Mouse (Mus musculus): ENCODE measurements around the gene Nsun3. TPM values are rescaled to one million over a fixed set of nuclear protein-coding genes. Genes with fewer than 3 reads are reported as not detected.

Gene Nsun3
- total RNA-seq (2017): 16.6 and 19.5 TPM in 2 replicates

- ATAC-seq (replicated peaks in 1 of 2; ENCODE audit: insufficient read depth in 1 of 2, low FRiP score in 2 of 2, low TSS enrichment in 1 of 2, low read depth in 1 of 2, poor library complexity in 2 of 2, severe bottlenecking in 2 of 2): peak; percentile 93
Measured at GRCm38 (mm10) chr16:62786621-62787331, at the start of gene Nsun3. Gene Nsun3, minus strand, starts transcription at chr16:62786818.

- ATAC-seq (replicated peaks in 1 of 2; ENCODE audit: insufficient read depth in 1 of 2, low FRiP score in 2 of 2, low TSS enrichment in 1 of 2, low read depth in 1 of 2, poor library complexity in 2 of 2, severe bottlenecking in 2 of 2): peak; percentile 25 to 47; a peak in 1 of 4 replicates
Measured at GRCm38 (mm10) chr16:62834016-62834735, 47.6 kb upstream of the Nsun3 start.

GRCm38 (mm10) chr16:62832481-62832880, 45.9 kb upstream of the Nsun3 start:
- peak; percentile 93 to 96 for ATAC-seq (replicated peaks in 1 of 2; ENCODE audit: insufficient read depth in 1 of 2, low FRiP score in 2 of 2, low TSS enrichment in 1 of 2, low read depth in 1 of 2, poor library complexity in 2 of 2, severe bottlenecking in 2 of 2)

DNA sequence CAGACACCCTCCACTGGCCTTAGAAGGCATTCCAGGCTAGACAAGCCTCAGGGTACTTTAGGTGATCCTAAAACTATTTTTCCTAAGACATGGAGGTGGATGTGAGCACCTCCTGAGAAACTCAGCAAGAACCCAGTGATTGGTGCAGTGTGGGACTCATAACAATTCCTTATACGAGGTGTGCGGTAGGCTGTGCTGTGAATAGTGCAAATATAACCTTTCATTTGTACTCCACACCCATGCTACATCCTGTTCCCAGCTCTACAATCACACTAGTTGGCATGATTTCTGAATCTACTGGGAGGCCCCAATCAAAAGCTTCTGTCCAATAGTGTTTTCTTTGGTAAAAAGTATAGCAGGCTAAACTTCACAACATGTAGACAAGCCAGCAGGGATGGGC, 45.4 kb upstream of the Nsun3 start:
- no peak for ATAC-seq (replicated peaks in 1 of 2; ENCODE audit: insufficient read depth in 1 of 2, low FRiP score in 2 of 2, low TSS enrichment in 1 of 2, low read depth in 1 of 2, poor library complexity in 2 of 2, severe bottlenecking in 2 of 2)

GRCm38 (mm10) chr16:62826156-62827001, 39.8 kb upstream of the Nsun3 start:
- peak; percentile 85 to 90 for ATAC-seq (replicated peaks in 1 of 2; ENCODE audit: insufficient read depth in 1 of 2, low FRiP score in 2 of 2, low TSS enrichment in 1 of 2, low read depth in 1 of 2, poor library complexity in 2 of 2, severe bottlenecking in 2 of 2)

DNA sequence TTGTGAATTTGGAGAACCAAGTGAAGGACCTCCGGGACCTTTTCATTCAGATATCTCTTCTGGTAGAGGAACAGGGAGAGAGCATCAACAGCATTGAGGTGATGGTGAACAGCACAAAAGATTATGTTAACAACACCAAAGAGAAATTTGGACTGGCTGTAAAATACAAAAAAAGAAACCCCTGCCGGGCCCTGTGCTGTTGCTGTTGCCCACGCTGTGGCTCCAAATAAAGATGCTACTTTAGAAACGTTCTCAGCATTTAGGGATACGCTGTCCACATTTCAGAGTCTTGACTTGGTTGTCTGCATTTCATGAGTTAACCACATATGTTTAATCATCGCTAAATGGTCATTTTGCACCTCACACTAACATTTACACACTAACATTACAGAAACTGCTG, 35.9 kb upstream of the Nsun3 start:
- no peak for ATAC-seq (replicated peaks in 1 of 2; ENCODE audit: insufficient read depth in 1 of 2, low FRiP score in 2 of 2, low TSS enrichment in 1 of 2, low read depth in 1 of 2, poor library complexity in 2 of 2, severe bottlenecking in 2 of 2)

- ATAC-seq (replicated peaks in 1 of 2; ENCODE audit: insufficient read depth in 1 of 2, low FRiP score in 2 of 2, low TSS enrichment in 1 of 2, low read depth in 1 of 2, poor library complexity in 2 of 2, severe bottlenecking in 2 of 2): peak in 1 of 2 experiments; percentile 29; a peak in 1 of 4 replicates
Measured at GRCm38 (mm10) chr16:62814491-62814890, 27.9 kb upstream of the Nsun3 start, which contains the start of gene Stx19. Gene Stx19, plus strand, starts transcription at chr16:62814676.

- ATAC-seq (replicated peaks in 1 of 2; ENCODE audit: insufficient read depth in 1 of 2, low FRiP score in 2 of 2, low TSS enrichment in 1 of 2, low read depth in 1 of 2, poor library complexity in 2 of 2, severe bottlenecking in 2 of 2): no peak
Measured at GRCm38 (mm10) chr16:62813790-62814189, 27.2 kb upstream of the Nsun3 start.

DNA sequence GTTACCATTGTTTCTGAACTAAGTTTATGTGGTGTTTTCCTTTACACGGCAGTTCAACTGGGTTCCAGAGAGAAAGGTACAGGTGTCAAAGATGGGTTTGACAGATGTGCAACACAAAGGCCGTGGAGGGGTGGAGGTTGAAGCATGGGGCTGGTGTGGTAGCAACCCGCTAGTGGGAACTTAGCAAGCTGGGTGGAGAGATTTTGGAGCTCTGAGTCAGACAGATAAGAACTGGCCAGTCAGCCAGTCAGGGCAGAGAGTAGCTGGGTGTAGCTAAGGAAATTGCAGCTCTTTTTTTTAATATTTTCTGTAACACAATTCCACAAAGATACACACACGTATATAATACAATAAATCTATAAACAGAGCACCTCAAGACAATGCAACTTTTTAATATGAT, 24.2 kb upstream of the Nsun3 start:
- no peak for ATAC-seq (replicated peaks in 1 of 2; ENCODE audit: insufficient read depth in 1 of 2, low FRiP score in 2 of 2, low TSS enrichment in 1 of 2, low read depth in 1 of 2, poor library complexity in 2 of 2, severe bottlenecking in 2 of 2)

- ATAC-seq (replicated peaks in 1 of 2; ENCODE audit: insufficient read depth in 1 of 2, low FRiP score in 2 of 2, low TSS enrichment in 1 of 2, low read depth in 1 of 2, poor library complexity in 2 of 2, severe bottlenecking in 2 of 2): peak; percentile 75 to 77
Measured at GRCm38 (mm10) chr16:62807249-62807979, 20.8 kb upstream of the Nsun3 start.

- no peak for ATAC-seq (replicated peaks in 1 of 2; ENCODE audit: insufficient read depth in 1 of 2, low FRiP score in 2 of 2, low TSS enrichment in 1 of 2, low read depth in 1 of 2, poor library complexity in 2 of 2, severe bottlenecking in 2 of 2)
Measured at GRCm38 (mm10) chr16:62804621-62805020, 18.0 kb upstream of the Nsun3 start.

DNA sequence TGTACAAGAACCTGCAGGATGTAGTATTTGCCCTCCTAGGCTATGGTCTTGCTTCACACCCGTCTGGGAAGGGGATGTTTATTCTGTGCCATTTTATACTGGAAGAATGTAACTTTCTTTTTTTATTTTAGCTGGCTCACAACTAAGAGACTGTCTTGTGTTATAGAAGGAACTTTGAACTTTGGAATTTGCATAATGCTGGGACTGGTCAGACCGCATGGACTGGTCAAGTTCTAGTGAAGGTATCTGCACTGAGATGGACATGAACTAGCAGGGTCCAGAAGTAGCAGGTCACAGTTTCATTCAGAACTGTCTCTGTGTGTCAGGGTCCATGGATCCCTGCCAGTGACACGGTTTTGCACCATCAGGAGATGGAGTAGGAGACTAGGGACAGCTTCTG, 13.2 kb upstream of the Nsun3 start:
- ATAC-seq (replicated peaks in 1 of 2; ENCODE audit: insufficient read depth in 1 of 2, low FRiP score in 2 of 2, low TSS enrichment in 1 of 2, low read depth in 1 of 2, poor library complexity in 2 of 2, severe bottlenecking in 2 of 2): no peak

GRCm38 (mm10) chr16:62799426-62799825, 12.8 kb upstream of the Nsun3 start:
- ATAC-seq (replicated peaks in 1 of 2; ENCODE audit: insufficient read depth in 1 of 2, low FRiP score in 2 of 2, low TSS enrichment in 1 of 2, low read depth in 1 of 2, poor library complexity in 2 of 2, severe bottlenecking in 2 of 2): no peak

DNA sequence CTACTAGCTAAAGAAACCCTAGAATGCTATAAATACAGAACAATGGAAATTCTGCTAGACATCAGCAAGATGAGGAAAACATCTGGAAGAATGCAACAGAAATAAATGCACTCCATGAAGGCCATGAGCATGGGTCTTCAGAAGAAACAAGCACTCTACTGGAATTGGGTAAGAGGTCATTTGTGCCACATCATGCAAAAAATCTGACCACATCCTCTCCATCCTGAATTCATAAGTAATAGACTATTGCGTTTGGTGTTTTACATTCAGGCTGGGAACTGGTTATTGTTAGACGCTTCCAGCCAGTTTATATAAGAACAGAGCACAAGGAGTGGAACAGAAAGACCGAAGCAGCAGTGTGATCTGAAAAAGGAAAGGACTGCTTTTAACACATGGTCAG, 12.2 kb upstream of the Nsun3 start:
- no peak for ATAC-seq (replicated peaks in 1 of 2; ENCODE audit: insufficient read depth in 1 of 2, low FRiP score in 2 of 2, low TSS enrichment in 1 of 2, low read depth in 1 of 2, poor library complexity in 2 of 2, severe bottlenecking in 2 of 2)

GRCm38 (mm10) chr16:62796608-62797007, 10.0 kb upstream of the Nsun3 start:
- no peak for ATAC-seq (replicated peaks in 1 of 2; ENCODE audit: insufficient read depth in 1 of 2, low FRiP score in 2 of 2, low TSS enrichment in 1 of 2, low read depth in 1 of 2, poor library complexity in 2 of 2, severe bottlenecking in 2 of 2)

- ATAC-seq (replicated peaks in 1 of 2; ENCODE audit: insufficient read depth in 1 of 2, low FRiP score in 2 of 2, low TSS enrichment in 1 of 2, low read depth in 1 of 2, poor library complexity in 2 of 2, severe bottlenecking in 2 of 2): peak; percentile 25 to 39; a peak in 2 of 4 replicates
Measured at GRCm38 (mm10) chr16:62782229-62782628, 4.4 kb downstream of the Nsun3 start.

GRCm38 (mm10) chr16:62778282-62778681, 8.3 kb downstream of the Nsun3 start:
- no peak for ATAC-seq (replicated peaks in 1 of 2; ENCODE audit: insufficient read depth in 1 of 2, low FRiP score in 2 of 2, low TSS enrichment in 1 of 2, low read depth in 1 of 2, poor library complexity in 2 of 2, severe bottlenecking in 2 of 2)
